Mouse (Mus musculus) heart, embryonic 11.5 days (tissue): ENCODE measurements at regions not wholly inside any gene's neighbourhood (a gene's known extent, or its start where the extent isn't known, plus 50 kb on each side); places are given as distances from the start of the nearest gene placed in this dataset.

Experiments used
- ATAC-seq: fragments of 200-750 bp; cut with Nextera tagmentation; replicated peaks from 2 replicates; pipeline ENCODE4 v1.8.0; 2017; ENCODE audit warnings: moderate library complexity; ENCODE audit not compliant: insufficient number of reproducible peaks, low FRiP score, low TSS enrichment
- H3K27ac ChIP-seq: fragments of 300-500 bp; sonication (generic); 2 replicates; pipeline ENCODE4 v1.5.1; 2014; ENCODE audit warnings: mild to moderate bottlenecking, low read depth, low read length
- H3K27me3 ChIP-seq: fragments of 300-500 bp; sonication (generic); 2 replicates; pipeline ENCODE4 v1.6.1; 2014; ENCODE audit warnings: mild to moderate bottlenecking, low read length, mixed read lengths; ENCODE audit not compliant: control insufficient read depth, insufficient read depth
- H3K36me3 ChIP-seq: fragments of 300-500 bp; sonication (generic); 2 replicates; pipeline ENCODE4 v1.6.1; 2014; ENCODE audit warnings: mild to moderate bottlenecking, low read length, moderate library complexity, mixed read lengths; ENCODE audit not compliant: control insufficient read depth, insufficient read depth
- H3K4me1 ChIP-seq: fragments of 300-500 bp; sonication (generic); 2 replicates; pipeline ENCODE4 v1.6.1; 2014; ENCODE audit warnings: low read length; ENCODE audit not compliant: control insufficient read depth, insufficient read depth
- H3K4me2 ChIP-seq: fragments of 300-500 bp; sonication (generic); 2 replicates; pipeline ENCODE4 v1.6.1; 2014; ENCODE audit warnings: mild to moderate bottlenecking, moderate library complexity
- H3K4me3 ChIP-seq: fragments of 300-500 bp; sonication (generic); 2 replicates; pipeline ENCODE4 v1.5.1; 2014; ENCODE audit warnings: low read depth, low read length
- H3K9ac ChIP-seq: fragments of 300-500 bp; sonication (generic); 2 replicates; pipeline ENCODE4 v1.6.1; 2014; ENCODE audit warnings: mild to moderate bottlenecking, low read depth, low read length, moderate library complexity
- H3K9me3 ChIP-seq: fragments of 300-500 bp; sonication (generic); replicated peaks from 2 replicates; pipeline ENCODE4 v1.6.1; 2016; ENCODE audit warnings: low read length; ENCODE audit not compliant: control insufficient read depth
- WGBS: fragments of 180-500 bp; shearing (Covaris S2); extraction: QIAGEN DNeasy Blood & Tissue Kit; methylation state at CpG from one replicate; pipeline ENCODE4 v1.1.7; 2014; ENCODE audit not compliant: insufficient replicate concordance; 5-methylcytosine and 5-hydroxymethylcytosine counted together

DNA sequence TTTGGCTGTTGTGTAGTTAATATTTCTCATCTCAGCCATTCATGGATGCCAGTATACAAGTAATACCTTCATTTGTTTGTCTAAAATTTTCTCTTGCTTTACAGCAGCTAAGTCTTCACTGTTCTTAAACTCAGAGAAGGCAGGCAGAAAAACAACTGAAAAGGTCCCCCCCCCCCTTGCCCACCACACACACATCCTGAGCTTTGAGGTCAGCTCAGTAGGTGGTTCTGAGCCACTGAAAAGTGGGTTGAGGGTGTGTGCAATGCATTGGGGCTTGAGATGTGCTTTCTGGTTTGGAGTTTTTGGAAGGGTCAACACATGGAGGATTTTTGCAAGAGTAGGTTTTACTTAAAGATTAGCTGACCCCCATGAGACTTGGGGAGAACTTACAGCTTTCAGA is 136.1 kb upstream of the Slco3a1 start:
- Histone ChIP-seq H3K27me3 (no peaks in the 10 kb centered on the region), H3K9me3 (no peaks in the 10 kb centered on the region), H3K4me1 (0 out of 2 replicates have a peak, but pooled peaks cover 3% of the 10 kb centered on the region), H3K4me3 (no peak overlapping the region), H3K4me2 (no peak overlapping the region), H3K36me3 (no peaks in the 10 kb centered on the region), H3K9ac (no peak overlapping the region), H3K27ac (no peak overlapping the region)
- no peak for ATAC-seq

GRCm38 (mm10) chr7:74688116-74688702 is 133.6 kb upstream of the Slco3a1 start:
- H3K4me2 ChIP-seq = no peak overlapping the region
- 0 out of 2 replicates have a peak, but pooled peaks cover 2% of the 10 kb centered on the region for H3K4me1 ChIP-seq
- 73% methylated on average over 7 of the region's 7 CpGs for WGBS
- ATAC-seq = no peak
- no peak overlapping the region for H3K27ac ChIP-seq
- no peaks in the 10 kb centered on the region for H3K36me3 ChIP-seq
- H3K9ac ChIP-seq = no peak overlapping the region
- H3K9me3 ChIP-seq = no peaks in the 10 kb centered on the region
- no peak overlapping the region for H3K4me3 ChIP-seq
- no peaks in the 10 kb centered on the region for H3K27me3 ChIP-seq

- no peak overlapping the region for H3K4me3 ChIP-seq
- no peaks in the 10 kb centered on the region for H3K27me3 ChIP-seq
- H3K4me2 ChIP-seq = no peak overlapping the region
- H3K9me3 ChIP-seq = no peaks in the 10 kb centered on the region
- H3K4me1 ChIP-seq = no peaks in the 10 kb centered on the region
- WGBS = 68% methylated on average over 13 of the region's 13 CpGs
- no peak overlapping the region for H3K9ac ChIP-seq
- ATAC-seq = no peak
- H3K27ac ChIP-seq = no peak overlapping the region
- no peaks in the 10 kb centered on the region for H3K36me3 ChIP-seq
These were observed 132.9 kb upstream of the Slco3a1 start for GRCm38 (mm10) chr7:74687303-74688115.

DNA sequence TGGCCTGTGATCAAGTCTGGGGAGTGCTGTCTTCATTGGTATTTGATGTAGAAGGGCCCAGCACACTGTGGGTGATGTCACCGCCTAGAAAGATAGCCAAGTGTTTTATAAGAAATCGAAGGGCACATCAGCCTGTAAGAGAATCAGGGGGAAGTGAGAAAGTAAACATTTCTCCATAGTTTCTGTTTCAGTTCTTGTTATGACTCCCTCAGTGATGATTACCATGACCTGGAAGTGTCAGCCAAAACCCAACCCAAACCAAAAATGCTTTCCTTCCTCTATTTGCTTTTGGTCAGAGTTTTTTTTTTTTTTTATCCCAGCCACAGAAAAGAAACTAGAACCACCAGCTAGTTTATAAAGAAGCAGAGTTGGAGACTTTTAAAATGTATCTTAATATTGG is 129.4 kb upstream of the Slco3a1 start:
- Histone ChIP-seq H3K4me3 (no peak overlapping the region), H3K4me2 (no peak overlapping the region), H3K9ac (no peak overlapping the region), H3K27ac (no peak overlapping the region), H3K27me3 (no peaks in the 10 kb centered on the region), H3K4me1 (no peaks in the 10 kb centered on the region), H3K9me3 (no peaks in the 10 kb centered on the region), H3K36me3 (no peaks in the 10 kb centered on the region)
- WGBS = 61% methylated on average over 2 of the region's 2 CpGs
- ATAC-seq = no peak

DNA sequence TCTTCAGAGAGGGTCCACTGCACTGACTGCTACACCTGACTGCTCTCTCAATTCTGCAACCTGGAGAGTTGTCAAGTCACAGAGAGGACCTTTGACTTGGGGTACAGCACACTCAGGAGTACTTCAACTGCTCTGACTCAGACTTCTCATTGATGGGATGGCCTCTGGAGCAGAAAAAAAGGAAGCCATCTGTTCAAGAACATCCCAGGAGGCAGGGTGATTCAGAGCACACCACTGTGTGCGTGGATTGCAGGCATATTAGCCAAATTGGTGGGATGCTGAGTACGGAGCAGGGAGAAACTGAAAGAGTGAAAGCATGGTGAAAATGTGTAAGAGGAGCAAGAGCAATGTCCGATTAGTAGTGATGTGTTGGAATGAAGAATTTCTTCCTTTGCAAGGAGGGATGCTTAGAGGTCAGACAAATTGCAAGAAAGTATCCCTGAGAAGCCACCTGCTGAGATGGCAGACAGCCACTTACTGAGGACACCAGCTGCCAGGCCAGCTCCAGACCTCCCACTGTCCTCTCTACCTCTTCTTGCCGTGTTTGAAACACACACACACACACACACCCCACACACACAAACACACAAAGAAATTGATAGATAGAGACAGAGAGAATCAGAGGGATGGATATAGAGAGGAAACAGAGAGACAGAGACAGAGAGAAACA is 119.2 kb upstream of the Slco3a1 start:
- H3K4me2 ChIP-seq = no peak overlapping the region
- no peak overlapping the region for H3K27ac ChIP-seq
- ATAC-seq = no peak
- no peak overlapping the region for H3K4me3 ChIP-seq
- H3K4me1 ChIP-seq = no peaks in the 10 kb centered on the region
- no peak overlapping the region for H3K9ac ChIP-seq
- H3K27me3 ChIP-seq = no peaks in the 10 kb centered on the region
- H3K36me3 ChIP-seq = no peaks in the 10 kb centered on the region
- H3K9me3 ChIP-seq = no peaks in the 10 kb centered on the region
- WGBS = 67% methylated on average over 4 of the region's 4 CpGs

- no peak overlapping the region for H3K9ac ChIP-seq
- H3K4me1 ChIP-seq = 0 out of 2 replicates have a peak, but pooled peaks cover 4% of the 10 kb centered on the region
- no peak for ATAC-seq
- no peaks in the 10 kb centered on the region for H3K36me3 ChIP-seq
- no peaks in the 10 kb centered on the region for H3K9me3 ChIP-seq
- no peak overlapping the region for H3K27ac ChIP-seq
- no peak overlapping the region for H3K4me3 ChIP-seq
- no peak overlapping the region for H3K4me2 ChIP-seq
- H3K27me3 ChIP-seq = no peaks in the 10 kb centered on the region
These were observed 114.5 kb upstream of the Slco3a1 start for GRCm38 (mm10) chr7:74669110-74669509.

- H3K4me3 ChIP-seq = no peak overlapping the region
- H3K27me3 ChIP-seq = no peaks in the 10 kb centered on the region
- no peak for ATAC-seq
- H3K4me1 ChIP-seq = 0 out of 2 replicates have a peak, but pooled peaks cover 4% of the 10 kb centered on the region
- no peaks in the 10 kb centered on the region for H3K9me3 ChIP-seq
- H3K9ac ChIP-seq = no peak overlapping the region
- H3K27ac ChIP-seq = no peak overlapping the region
- no peak overlapping the region for H3K4me2 ChIP-seq
- WGBS = 35% methylated on average over 3 of the region's 3 CpGs
- no peaks in the 10 kb centered on the region for H3K36me3 ChIP-seq
These were observed 112.5 kb upstream of the Slco3a1 start for GRCm38 (mm10) chr7:74667106-74667505.

- 0 out of 2 replicates have a peak, but pooled peaks cover 4% of the 10 kb centered on the region for H3K4me1 ChIP-seq
- ATAC-seq = no peak
- no peak overlapping the region for H3K27ac ChIP-seq
- H3K4me3 ChIP-seq = no peak overlapping the region
- H3K36me3 ChIP-seq = no peaks in the 10 kb centered on the region
- no peak overlapping the region for H3K9ac ChIP-seq
- no peaks in the 10 kb centered on the region for H3K27me3 ChIP-seq
- 85% methylated on average over 1 of the region's 1 CpGs for WGBS
- H3K4me2 ChIP-seq = no peak overlapping the region
- no peaks in the 10 kb centered on the region for H3K9me3 ChIP-seq
These were observed 109.2 kb upstream of the Slco3a1 start for GRCm38 (mm10) chr7:74663820-74664219.
